Mouse (Mus musculus): ENCODE measurements around the gene Trappc3. TPM values are rescaled to one million over a fixed set of nuclear protein-coding genes. Genes with fewer than 3 reads are reported as not detected.
A peak's percentile ranks its signal among the peaks of the same experiment; 100 is the strongest.

The Trappc3 gene
- total and polyA plus RNA-seq, 3 experiments, result 36.2 to 98.3 (median 61.2) TPM

- DNase-seq (ENCODE audit: low spot score), result no peak
- no peak for ATAC-seq (ENCODE audit: extremely low read depth, insufficient number of reproducible peaks, low FRiP score, poor library complexity, severe bottlenecking)
- H3K4me1 ChIP-seq (ENCODE audit: insufficient read depth, low read depth, low read length), result peaks cover 65% of the 10 kb centered on the region
- no peaks in the 10 kb centered on the region for H3K9me3 ChIP-seq (replicated peaks)
- H3K4me3 ChIP-seq (ENCODE audit: low read depth, low read length), result no peak overlapping the region
- no peak for TF ChIP-seq CTCF (IDR thresholded peaks at IDR 0.05; ENCODE audit: low read depth, low read length)
- TF ChIP-seq GATA1 (IDR thresholded peaks at IDR 0.05; ENCODE audit: borderline replicate concordance, low read length), result no peak
- no peak for TF ChIP-seq TAL1 (conservative IDR thresholded peaks at IDR 0.05; ENCODE audit: low read depth, low read length)
- no peak for TF ChIP-seq GATA2 (IDR thresholded peaks at IDR 0.05; ENCODE audit: borderline replicate concordance, low read depth, low read length)
- no peak for TF ChIP-seq POLR2AphosphoS5 (IDR thresholded peaks at IDR 0.05; ENCODE audit: insufficient replicate concordance, low read depth, low read length)
- peaks cover 9% of the 10 kb centered on the region for H3K27me3 ChIP-seq (ENCODE audit: insufficient read depth, low read length)
- peaks cover 25% of the 10 kb centered on the region for H3K36me3 ChIP-seq (replicated peaks)
Measured at GRCm38 (mm10) chr4:126253637-126254272, 8.4 kb upstream of the Trappc3 start.

DNA sequence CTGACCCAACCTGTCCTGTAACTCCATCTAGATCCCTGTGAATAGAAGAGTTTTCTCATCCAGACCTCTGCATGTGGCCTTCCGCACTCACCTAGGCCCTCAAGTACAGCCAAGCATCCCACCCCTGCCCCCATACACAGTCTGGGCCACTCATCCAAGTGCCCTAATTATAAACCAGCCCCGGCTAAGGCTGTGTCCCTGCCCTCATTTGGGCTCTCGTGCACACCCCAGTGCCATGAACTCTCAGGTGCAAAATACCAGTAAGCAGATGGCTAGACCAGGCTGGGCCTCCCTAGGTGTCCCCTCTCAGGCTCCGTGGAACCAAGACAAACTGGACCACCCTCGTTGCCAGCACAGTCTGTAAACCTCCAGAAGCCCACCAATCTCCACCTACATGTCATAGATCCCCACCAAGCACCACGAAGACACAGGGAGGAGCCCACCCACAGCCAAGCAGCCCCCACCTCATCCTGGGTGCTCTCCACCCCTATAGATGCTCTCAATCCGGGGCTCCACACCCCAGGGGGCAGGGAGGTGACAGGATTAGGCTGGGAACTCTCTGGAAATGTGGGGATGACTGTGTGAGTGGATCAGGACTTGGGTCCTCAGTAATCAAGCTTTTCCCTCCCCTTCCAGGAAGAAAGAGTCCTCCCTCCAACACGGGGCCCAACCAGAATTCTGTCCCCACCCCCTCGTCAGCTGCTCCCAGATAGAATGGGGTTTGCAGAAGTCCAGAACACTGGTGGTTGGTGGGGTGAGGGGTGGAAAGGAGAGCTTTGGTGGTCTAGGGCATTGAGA lies 7.6 kb upstream of the Trappc3 start:
- H3K27me3 ChIP-seq (ENCODE audit: insufficient read depth, low read length), result peaks cover 12% of the 10 kb centered on the region
- peaks cover 71% of the 10 kb centered on the region for H3K4me1 ChIP-seq (ENCODE audit: insufficient read depth, low read depth, low read length)
- H3K36me3 ChIP-seq (replicated peaks), result peaks cover 25% of the 10 kb centered on the region
- TF ChIP-seq CTCF (IDR thresholded peaks at IDR 0.05; ENCODE audit: low read depth, low read length) (no peak), GATA1 (IDR thresholded peaks at IDR 0.05; ENCODE audit: borderline replicate concordance, low read length) (no peak), POLR2AphosphoS5 (IDR thresholded peaks at IDR 0.05; ENCODE audit: insufficient replicate concordance, low read depth, low read length) (no peak), TAL1 (conservative IDR thresholded peaks at IDR 0.05; ENCODE audit: low read depth, low read length) (no peak), GATA2 (IDR thresholded peaks at IDR 0.05; ENCODE audit: borderline replicate concordance, low read depth, low read length) (no peak)
- peak overlapping the region; percentile 79; the same call in 1 of the 2 replicates for H3K4me3 ChIP-seq (ENCODE audit: low read depth, low read length)
- H3K9me3 ChIP-seq (replicated peaks), result no peaks in the 10 kb centered on the region
- DNase-seq (ENCODE audit: low spot score), result no peak
- ATAC-seq (ENCODE audit: extremely low read depth, insufficient number of reproducible peaks, low FRiP score, poor library complexity, severe bottlenecking), result no peak

GRCm38 (mm10) chr4:126255113-126256001 lies 6.8 kb upstream of the Trappc3 start:
- ATAC-seq (ENCODE audit: extremely low read depth, insufficient number of reproducible peaks, low FRiP score, poor library complexity, severe bottlenecking), result no peak
- Histone ChIP-seq H3K27me3 (ENCODE audit: insufficient read depth, low read length) (peaks cover 15% of the 10 kb centered on the region), H3K4me3 (ENCODE audit: low read depth, low read length) (peak overlapping the region; percentile 79), H3K36me3 (replicated peaks) (peaks cover 22% of the 10 kb centered on the region), H3K4me1 (ENCODE audit: insufficient read depth, low read depth, low read length) (peaks cover 79% of the 10 kb centered on the region), H3K9me3 (replicated peaks) (no peaks in the 10 kb centered on the region)
- no peak for TF ChIP-seq GATA2 (IDR thresholded peaks at IDR 0.05; ENCODE audit: borderline replicate concordance, low read depth, low read length)
- no peak for TF ChIP-seq CTCF (IDR thresholded peaks at IDR 0.05; ENCODE audit: low read depth, low read length)
- no peak for TF ChIP-seq GATA1 (IDR thresholded peaks at IDR 0.05; ENCODE audit: borderline replicate concordance, low read length)
- TF ChIP-seq TAL1 (conservative IDR thresholded peaks at IDR 0.05; ENCODE audit: low read depth, low read length), result no peak
- TF ChIP-seq POLR2AphosphoS5 (IDR thresholded peaks at IDR 0.05; ENCODE audit: insufficient replicate concordance, low read depth, low read length), result no peak
- DNase-seq (ENCODE audit: low spot score), result peak; percentile 72

GRCm38 (mm10) chr4:126256131-126256791 lies 5.9 kb upstream of the Trappc3 start, which contains the start of gene Map7d1:
TSS of gene Map7d1 (minus strand) at chr4:126256343.
- H3K27me3 ChIP-seq (ENCODE audit: insufficient read depth, low read length), result peaks cover 15% of the 10 kb centered on the region
- TF ChIP-seq CTCF (IDR thresholded peaks at IDR 0.05; ENCODE audit: low read depth, low read length) (no peak), TAL1 (conservative IDR thresholded peaks at IDR 0.05; ENCODE audit: low read depth, low read length) (no peak), GATA1 (IDR thresholded peaks at IDR 0.05; ENCODE audit: borderline replicate concordance, low read length) (no peak), POLR2AphosphoS5 (IDR thresholded peaks at IDR 0.05; ENCODE audit: insufficient replicate concordance, low read depth, low read length) (no peak), GATA2 (IDR thresholded peaks at IDR 0.05; ENCODE audit: borderline replicate concordance, low read depth, low read length) (no peak)
- H3K4me1 ChIP-seq (ENCODE audit: insufficient read depth, low read depth, low read length), result peaks cover 84% of the 10 kb centered on the region

DNA sequence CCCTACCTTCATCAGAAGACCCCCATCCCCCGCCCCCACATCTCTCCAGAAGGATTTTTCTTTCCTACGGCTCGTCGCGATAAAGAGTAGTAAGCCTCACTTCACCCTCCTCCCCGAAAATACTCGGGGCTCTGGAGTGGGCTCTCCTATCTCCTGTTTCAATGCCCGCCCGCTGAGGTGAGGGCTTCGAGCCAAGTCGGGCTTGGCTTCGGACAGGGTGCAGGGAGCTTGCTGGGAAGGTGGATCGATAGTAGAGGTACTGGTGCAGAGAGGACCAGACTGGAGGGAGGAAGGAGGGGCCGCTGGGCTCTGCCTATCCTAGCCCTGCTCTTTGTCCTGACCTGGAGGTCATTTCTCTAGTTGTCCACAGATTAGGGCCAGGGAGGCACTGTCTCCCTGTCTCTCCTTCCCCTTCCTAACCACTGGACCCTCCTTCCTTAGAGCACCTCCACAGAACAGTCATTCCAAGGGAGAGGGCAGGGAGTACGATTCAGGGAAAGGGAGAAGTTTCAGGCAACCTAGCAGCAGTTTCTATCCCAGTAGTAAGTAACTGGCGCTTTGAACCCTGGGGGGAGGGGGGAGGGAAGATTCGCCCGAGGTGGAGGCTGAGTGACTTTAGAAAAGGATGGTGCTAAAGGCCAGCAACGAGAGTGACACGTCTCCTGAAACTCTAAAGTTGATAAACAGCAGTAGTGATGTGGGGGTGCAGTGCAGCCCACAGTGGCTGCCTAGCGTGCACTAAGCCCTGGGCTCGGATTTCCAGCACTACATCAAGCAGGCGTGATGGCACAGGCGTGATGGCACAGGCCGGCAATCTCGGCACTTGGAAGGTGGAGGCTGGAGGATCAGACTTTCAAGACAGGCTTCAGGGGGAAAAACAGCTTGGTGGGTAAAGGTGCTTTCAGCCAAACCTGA lies 4.9 kb upstream of the Trappc3 start:
- TF ChIP-seq POLR2AphosphoS5 (IDR thresholded peaks at IDR 0.05; ENCODE audit: insufficient replicate concordance, low read depth, low read length), result no peak
- TF ChIP-seq GATA2 (IDR thresholded peaks at IDR 0.05; ENCODE audit: borderline replicate concordance, low read depth, low read length), result no peak
- no peak for TF ChIP-seq GATA1 (IDR thresholded peaks at IDR 0.05; ENCODE audit: borderline replicate concordance, low read length)
- no peak for TF ChIP-seq CTCF (IDR thresholded peaks at IDR 0.05; ENCODE audit: low read depth, low read length)
- no peak for TF ChIP-seq TAL1 (conservative IDR thresholded peaks at IDR 0.05; ENCODE audit: low read depth, low read length)
- DNase-seq (ENCODE audit: low spot score) (no peak), ATAC-seq (ENCODE audit: extremely low read depth, insufficient number of reproducible peaks, low FRiP score, poor library complexity, severe bottlenecking) (no peak)
- Histone ChIP-seq H3K9me3 (replicated peaks) (no peaks in the 10 kb centered on the region), H3K27me3 (ENCODE audit: insufficient read depth, low read length) (peaks cover 15% of the 10 kb centered on the region), H3K4me1 (ENCODE audit: insufficient read depth, low read depth, low read length) (peaks cover 82% of the 10 kb centered on the region), H3K36me3 (replicated peaks) (peaks cover 8% of the 10 kb centered on the region), H3K4me3 (ENCODE audit: low read depth, low read length) (peak overlapping the region; percentile 79)

More at GRCm38 (mm10) chr4:126256131-126256791, 5.9 kb upstream of the Trappc3 start, which contains the start of gene Map7d1:
- peak; percentile 32 for ATAC-seq (ENCODE audit: extremely low read depth, insufficient number of reproducible peaks, low FRiP score, poor library complexity, severe bottlenecking)
- Histone ChIP-seq H3K36me3 (replicated peaks) (peaks cover 18% of the 10 kb centered on the region), H3K4me3 (ENCODE audit: low read depth, low read length) (peak within 1 kb of the TSS; percentile 79), H3K9me3 (replicated peaks) (no peaks in the 10 kb centered on the region)
- peak; percentile 84 for DNase-seq (ENCODE audit: low spot score)

Measured in G1E (cell line).